Mouse (Mus musculus): ENCODE measurements at regions not wholly inside any gene's neighbourhood (a gene's known extent, or its start where the extent isn't known, plus 50 kb on each side); places are given as distances from the start of the nearest gene placed in this dataset.

GRCm38 (mm10) chr7:119089931-119090330, 94.5 kb downstream of the Gpr139 start:
- H3K27me3 ChIP-seq (ENCODE audit: low read depth, poor library complexity, severe bottlenecking): no peaks in the 10 kb centered on the region
- no peak for DNase-seq (ENCODE audit: low spot score)
- H3K9me3 ChIP-seq (replicated peaks): no peaks in the 10 kb centered on the region
- WGBS: 92% methylated on average over 2 of the region's 2 CpGs
- no peaks in the 10 kb centered on the region for H3K36me3 ChIP-seq
- H3K27ac ChIP-seq: no peak overlapping the region
- H3K4me3 ChIP-seq: no peak overlapping the region
- H3K4me1 ChIP-seq: no peaks in the 10 kb centered on the region

GRCm38 (mm10) chr7:119088537-119088936, 93.5 kb upstream of the Gprc5b start:
- no peaks in the 10 kb centered on the region for H3K36me3 ChIP-seq
- no peaks in the 10 kb centered on the region for H3K4me1 ChIP-seq
- no peak overlapping the region for H3K4me3 ChIP-seq
- H3K27ac ChIP-seq: no peak overlapping the region
- no peaks in the 10 kb centered on the region for H3K9me3 ChIP-seq (replicated peaks)
- H3K27me3 ChIP-seq (ENCODE audit: low read depth, poor library complexity, severe bottlenecking): no peaks in the 10 kb centered on the region
- no peak for DNase-seq (ENCODE audit: low spot score)
- WGBS: 76% methylated on average over 2 of the region's 2 CpGs

GRCm38 (mm10) chr7:119087723-119088419, 92.9 kb upstream of the Gprc5b start:
- Histone ChIP-seq H3K27ac (no peak overlapping the region), H3K4me3 (no peak overlapping the region), H3K36me3 (no peaks in the 10 kb centered on the region), H3K9me3 (replicated peaks) (no peaks in the 10 kb centered on the region), H3K27me3 (ENCODE audit: low read depth, poor library complexity, severe bottlenecking) (no peaks in the 10 kb centered on the region), H3K4me1 (no peaks in the 10 kb centered on the region)
- no peak for DNase-seq (ENCODE audit: low spot score)
- WGBS: 83% methylated on average over 7 of the region's 7 CpGs

- Histone ChIP-seq H3K36me3 (no peaks in the 10 kb centered on the region), H3K4me1 (no peaks in the 10 kb centered on the region), H3K4me3 (no peak overlapping the region), H3K27me3 (ENCODE audit: low read depth, poor library complexity, severe bottlenecking) (no peaks in the 10 kb centered on the region), H3K9me3 (replicated peaks) (no peaks in the 10 kb centered on the region), H3K27ac (no peak overlapping the region)
- 82% methylated on average over 13 of the region's 13 CpGs for WGBS
- DNase-seq (ENCODE audit: low spot score): no peak
These were observed 90.9 kb upstream of the Gprc5b start for GRCm38 (mm10) chr7:119085696-119086451.

GRCm38 (mm10) chr7:119076712-119077619, 82.0 kb upstream of the Gprc5b start:
- Histone ChIP-seq H3K36me3 (no peaks in the 10 kb centered on the region), H3K4me3 (no peak overlapping the region), H3K27ac (no peak overlapping the region), H3K27me3 (ENCODE audit: low read depth, poor library complexity, severe bottlenecking) (no peaks in the 10 kb centered on the region), H3K9me3 (replicated peaks) (no peaks in the 10 kb centered on the region), H3K4me1 (peaks cover 5% of the 10 kb centered on the region; the same call in 1 of the 2 replicates)
- 62% methylated on average over 12 of the region's 12 CpGs for WGBS
- peak; percentile 42 for DNase-seq (ENCODE audit: low spot score)

- H3K9me3 ChIP-seq (replicated peaks): no peaks in the 10 kb centered on the region
- 69% methylated on average over 2 of the region's 2 CpGs for WGBS
- no peaks in the 10 kb centered on the region for H3K4me1 ChIP-seq
- H3K27ac ChIP-seq: no peak overlapping the region
- H3K4me3 ChIP-seq: no peak overlapping the region
- H3K27me3 ChIP-seq (ENCODE audit: low read depth, poor library complexity, severe bottlenecking): no peaks in the 10 kb centered on the region
- no peak for DNase-seq (ENCODE audit: low spot score)
- no peaks in the 10 kb centered on the region for H3K36me3 ChIP-seq
These were observed 71.0 kb upstream of the Gprc5b start for GRCm38 (mm10) chr7:119066026-119066425.
